Mouse (Mus musculus): ENCODE results near the gene Tmprss3. TPM values are rescaled to one million over a fixed set of nuclear protein-coding genes. Genes with fewer than 3 reads are reported as not detected.

The Tmprss3 gene
- polyA plus RNA-seq, 1 experiment from 2014 or later = 0.12 TPM

GRCm38 (mm10) chr17:31223835-31224234, 25.1 kb upstream of the Tmprss3 start:
- Histone ChIP-seq H3K27me3 (no peaks in the 10 kb centered on the region), H3K9ac (no peak overlapping the region), H3K9me3 (replicated peaks) (no peaks in the 10 kb centered on the region), H3K4me3 (no peak overlapping the region), H3K36me3 (no peaks in the 10 kb centered on the region), H3K27ac (no peak overlapping the region), H3K4me1 (no peaks in the 10 kb centered on the region), H3K4me2 (replicated peaks) (no peak overlapping the region)
- ATAC-seq (ENCODE audit: low FRiP score) = no peak
- WGBS = 67% methylated on average over 7 of the region's 7 CpGs

- no peak overlapping the region for H3K9ac ChIP-seq
- 80% methylated on average over 4 of the region's 4 CpGs for WGBS
- no peaks in the 10 kb centered on the region for H3K9me3 ChIP-seq (replicated peaks)
- no peaks in the 10 kb centered on the region for H3K36me3 ChIP-seq
- H3K4me1 ChIP-seq = no peaks in the 10 kb centered on the region
- ATAC-seq (ENCODE audit: low FRiP score) = no peak
- no peak overlapping the region for H3K4me3 ChIP-seq
- no peak overlapping the region for H3K4me2 ChIP-seq (replicated peaks)
- H3K27ac ChIP-seq = no peak overlapping the region
- H3K27me3 ChIP-seq = no peaks in the 10 kb centered on the region
Observed at GRCm38 (mm10) chr17:31222810-31223310, 24.1 kb upstream of the Tmprss3 start.

GRCm38 (mm10) chr17:31216068-31216955, 17.5 kb upstream of the Tmprss3 start:
- WGBS = 47% methylated on average over 5 of the region's 5 CpGs
- H3K9ac ChIP-seq = no peak overlapping the region
- no peak overlapping the region for H3K4me3 ChIP-seq
- H3K27me3 ChIP-seq = no peaks in the 10 kb centered on the region
- no peak for ATAC-seq (ENCODE audit: low FRiP score)
- H3K4me2 ChIP-seq (replicated peaks) = no peak overlapping the region
- no peaks in the 10 kb centered on the region for H3K9me3 ChIP-seq (replicated peaks)
- H3K27ac ChIP-seq = no peak overlapping the region
- no peaks in the 10 kb centered on the region for H3K36me3 ChIP-seq
- no peaks in the 10 kb centered on the region for H3K4me1 ChIP-seq

GRCm38 (mm10) chr17:31211881-31212280, 13.1 kb upstream of the Tmprss3 start:
- Histone ChIP-seq H3K9me3 (replicated peaks) (no peaks in the 10 kb centered on the region), H3K4me3 (no peak overlapping the region), H3K9ac (no peak overlapping the region), H3K27me3 (no peaks in the 10 kb centered on the region), H3K4me1 (no peaks in the 10 kb centered on the region), H3K27ac (no peak overlapping the region), H3K4me2 (replicated peaks) (no peak overlapping the region), H3K36me3 (no peaks in the 10 kb centered on the region)
- no peak for ATAC-seq (ENCODE audit: low FRiP score)
- 90% methylated on average over 6 of the region's 6 CpGs for WGBS

GRCm38 (mm10) chr17:31210299-31210698, 11.5 kb upstream of the Tmprss3 start:
- no peaks in the 10 kb centered on the region for H3K36me3 ChIP-seq
- H3K9me3 ChIP-seq (replicated peaks) = no peaks in the 10 kb centered on the region
- H3K9ac ChIP-seq = no peak overlapping the region
- H3K4me2 ChIP-seq (replicated peaks) = no peak overlapping the region
- H3K4me3 ChIP-seq = no peak overlapping the region
- no peak overlapping the region for H3K27ac ChIP-seq
- no peak for ATAC-seq (ENCODE audit: low FRiP score)
- 94% methylated on average over 7 of the region's 7 CpGs for WGBS
- H3K27me3 ChIP-seq = no peaks in the 10 kb centered on the region
- no peaks in the 10 kb centered on the region for H3K4me1 ChIP-seq

GRCm38 (mm10) chr17:31209376-31209930, 10.7 kb upstream of the Tmprss3 start:
- no peak for ATAC-seq (ENCODE audit: low FRiP score)
- Histone ChIP-seq H3K4me2 (replicated peaks) (no peak overlapping the region), H3K9ac (no peak overlapping the region), H3K4me3 (no peak overlapping the region), H3K27ac (no peak overlapping the region), H3K27me3 (no peaks in the 10 kb centered on the region), H3K36me3 (no peaks in the 10 kb centered on the region), H3K9me3 (replicated peaks) (no peaks in the 10 kb centered on the region), H3K4me1 (no peaks in the 10 kb centered on the region)
- WGBS = 92% methylated on average over 11 of the region's 11 CpGs

- Histone ChIP-seq H3K9ac (no peak overlapping the region), H3K36me3 (no peaks in the 10 kb centered on the region), H3K4me2 (replicated peaks) (no peak overlapping the region), H3K4me1 (no peaks in the 10 kb centered on the region), H3K4me3 (no peak overlapping the region), H3K27ac (no peak overlapping the region), H3K27me3 (no peaks in the 10 kb centered on the region), H3K9me3 (replicated peaks) (no peaks in the 10 kb centered on the region)
- WGBS = 88% methylated on average over 8 of the region's 8 CpGs
- ATAC-seq (ENCODE audit: low FRiP score) = no peak
Observed at GRCm38 (mm10) chr17:31208654-31209053, 9.9 kb upstream of the Tmprss3 start.

- Histone ChIP-seq H3K4me3 (no peak within 1 kb of the TSS), H3K9me3 (replicated peaks) (no peaks in the 10 kb centered on the region), H3K9ac (no peak within 1 kb of the TSS), H3K27me3 (no peaks in the 10 kb centered on the region), H3K4me1 (no peaks in the 10 kb centered on the region), H3K36me3 (no peaks in the 10 kb centered on the region), H3K4me2 (replicated peaks) (no peak within 1 kb of the TSS), H3K27ac (no peak within 1 kb of the TSS)
- 77% methylated on average over 12 of the region's 12 CpGs for WGBS
- no peak for ATAC-seq (ENCODE audit: low FRiP score)
Observed at GRCm38 (mm10) chr17:31207771-31208334, 9.1 kb upstream of the Tmprss3 start, which contains the start of gene Ubash3a. TSS of gene Ubash3a (plus strand) at chr17:31207873.

GRCm38 (mm10) chr17:31196283-31196682, 2.5 kb downstream of the Tmprss3 start:
- no peaks in the 10 kb centered on the region for H3K36me3 ChIP-seq
- WGBS = 88% methylated on average over 7 of the region's 7 CpGs
- H3K4me1 ChIP-seq = peaks cover 8% of the 10 kb centered on the region
- no peaks in the 10 kb centered on the region for H3K9me3 ChIP-seq (replicated peaks)
- H3K27me3 ChIP-seq = no peaks in the 10 kb centered on the region
- no peak overlapping the region for H3K4me3 ChIP-seq
- ATAC-seq (ENCODE audit: low FRiP score) = no peak
- H3K27ac ChIP-seq = no peak overlapping the region
- H3K9ac ChIP-seq = no peak overlapping the region
- H3K4me2 ChIP-seq (replicated peaks) = no peak overlapping the region

- H3K4me2 ChIP-seq (replicated peaks) = no peak overlapping the region
- no peak overlapping the region for H3K4me3 ChIP-seq
- no peaks in the 10 kb centered on the region for H3K27me3 ChIP-seq
- H3K36me3 ChIP-seq = no peaks in the 10 kb centered on the region
- H3K9ac ChIP-seq = no peak overlapping the region
- H3K27ac ChIP-seq = no peak overlapping the region
- no peak for ATAC-seq (ENCODE audit: low FRiP score)
- 83% methylated on average over 6 of the region's 6 CpGs for WGBS
- peaks cover 8% of the 10 kb centered on the region for H3K4me1 ChIP-seq
- no peaks in the 10 kb centered on the region for H3K9me3 ChIP-seq (replicated peaks)
Observed at GRCm38 (mm10) chr17:31195207-31195606, 3.6 kb downstream of the Tmprss3 start.

- ATAC-seq (ENCODE audit: low FRiP score) = no peak
- H3K4me1 ChIP-seq = peaks cover 8% of the 10 kb centered on the region
- 84% methylated on average over 9 of the region's 9 CpGs for WGBS
Observed at GRCm38 (mm10) chr17:31193360-31193759, 5.4 kb downstream of the Tmprss3 start.

GRCm38 (mm10) chr17:31192663-31193062, 6.1 kb downstream of the Tmprss3 start:
- ATAC-seq (ENCODE audit: low FRiP score) = no peak
- 55% methylated on average over 2 of the region's 2 CpGs for WGBS
- H3K27ac ChIP-seq = no peak overlapping the region

More at GRCm38 (mm10) chr17:31193360-31193759, 5.4 kb downstream of the Tmprss3 start:
- Histone ChIP-seq H3K9ac (no peak overlapping the region), H3K27me3 (no peaks in the 10 kb centered on the region), H3K9me3 (replicated peaks) (no peaks in the 10 kb centered on the region), H3K36me3 (no peaks in the 10 kb centered on the region), H3K4me2 (replicated peaks) (no peak overlapping the region), H3K27ac (no peak overlapping the region), H3K4me3 (no peak overlapping the region)

More at GRCm38 (mm10) chr17:31192663-31193062, 6.1 kb downstream of the Tmprss3 start:
- Histone ChIP-seq H3K4me2 (replicated peaks) (no peak overlapping the region), H3K4me3 (no peak overlapping the region), H3K9ac (no peak overlapping the region), H3K4me1 (peaks cover 8% of the 10 kb centered on the region), H3K27me3 (no peaks in the 10 kb centered on the region), H3K36me3 (no peaks in the 10 kb centered on the region), H3K9me3 (replicated peaks) (no peaks in the 10 kb centered on the region)
